Mouse (Mus musculus) cerebellum, adult 2 months (tissue): ENCODE results near the gene Hoxd11.

Source experiments
- CTCF ChIP-seq: fragments of 200-500 bp; IDR thresholded peaks from 2 replicates; pipeline ENCODE4 v1.5.1; 2011; ENCODE audit warnings: low read depth, mild to moderate bottlenecking, control low read depth, low read length, moderate library complexity, borderline replicate concordance; ENCODE audit not compliant: insufficient read depth
- POLR2A ChIP-seq: fragments of 200-500 bp; IDR thresholded peaks from 2 replicates; pipeline ENCODE4 v1.6.1; 2011; ENCODE audit warnings: low read length, control low read depth, borderline replicate concordance; ENCODE audit not compliant: insufficient read depth

DNA sequence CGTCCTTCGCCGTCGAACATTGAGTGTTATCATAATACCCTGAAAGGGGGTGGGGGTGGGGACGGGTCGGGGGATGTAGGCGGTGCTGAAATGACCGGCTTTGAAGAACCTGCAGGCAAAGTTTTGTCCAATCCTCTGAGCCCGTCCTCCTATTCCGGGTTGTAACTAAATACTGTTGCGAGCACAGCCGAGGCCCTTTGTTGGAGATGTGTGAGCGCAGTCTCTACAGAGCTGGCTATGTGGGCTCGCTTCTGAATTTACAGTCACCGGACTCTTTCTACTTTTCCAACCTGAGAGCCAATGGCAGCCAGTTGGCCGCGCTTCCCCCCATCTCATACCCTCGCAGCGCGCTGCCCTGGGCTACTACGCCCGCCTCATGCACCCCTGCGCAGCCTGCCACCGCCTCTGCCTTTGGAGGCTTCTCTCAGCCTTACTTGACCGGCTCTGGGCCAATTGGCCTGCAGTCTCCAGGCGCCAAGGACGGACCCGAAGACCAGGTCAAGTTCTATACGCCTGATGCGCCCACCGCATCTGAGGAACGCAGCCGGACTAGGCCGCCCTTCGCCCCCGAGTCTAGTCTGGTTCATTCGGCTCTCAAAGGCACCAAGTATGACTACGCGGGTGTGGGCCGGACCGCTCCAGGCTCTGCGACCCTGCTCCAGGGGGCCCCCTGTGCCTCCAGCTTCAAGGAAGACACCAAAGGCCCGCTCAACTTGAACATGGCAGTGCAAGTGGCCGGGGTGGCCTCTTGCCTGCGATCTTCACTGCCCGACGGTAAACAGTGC is 4.3 kb upstream of the Hoxd11 start, which contains the start of gene Hoxd12:
- TF ChIP-seq CTCF = no peak
- TF ChIP-seq POLR2A = no peak
